Mouse (Mus musculus): ENCODE data around the gene Zfp57. TPM values are rescaled to one million over a fixed set of nuclear protein-coding genes. Genes with fewer than 3 reads are reported as not detected.

Gene Zfp57
- polyA plus RNA-seq (2012), result not detected in 2 replicates

- H3K4me1 ChIP-seq (ENCODE audit: control insufficient read depth), result no peaks in the 10 kb centered on the region
- H3K36me3 ChIP-seq (ENCODE audit: control insufficient read depth), result no peaks in the 10 kb centered on the region
- no peak within 1 kb of the TSS for H3K4me3 ChIP-seq (replicated peaks)
- no peaks in the 10 kb centered on the region for H3K9me3 ChIP-seq (ENCODE audit: control insufficient read depth, low read length)
- no peak for TF ChIP-seq TAL1 (IDR thresholded peaks at IDR 0.05; ENCODE audit: low read length)
- no peak for TF ChIP-seq GATA1 (IDR thresholded peaks at IDR 0.05; ENCODE audit: low read length)
- peaks cover 28% of the 10 kb centered on the region for H3K27me3 ChIP-seq (ENCODE audit: control insufficient read depth)
These were observed at the start of gene Zfp57 for GRCm38 (mm10) chr17:37000863-37001262. Gene Zfp57 (plus strand): TSS chr17:37001163.

GRCm38 (mm10) chr17:36952631-36953030, 48.3 kb upstream of the Zfp57 start:
- no peak overlapping the region for H3K4me3 ChIP-seq (replicated peaks)
- peaks cover 8% of the 10 kb centered on the region for H3K27me3 ChIP-seq (ENCODE audit: control insufficient read depth)
- TF ChIP-seq TAL1 (IDR thresholded peaks at IDR 0.05; ENCODE audit: low read length), result no peak
- TF ChIP-seq GATA1 (IDR thresholded peaks at IDR 0.05; ENCODE audit: low read length), result no peak
- peaks cover 26% of the 10 kb centered on the region for H3K4me1 ChIP-seq (ENCODE audit: control insufficient read depth)
- H3K9me3 ChIP-seq (ENCODE audit: control insufficient read depth, low read length), result no peaks in the 10 kb centered on the region
- peaks cover 31% of the 10 kb centered on the region for H3K36me3 ChIP-seq (ENCODE audit: control insufficient read depth)

- TF ChIP-seq TAL1 (IDR thresholded peaks at IDR 0.05; ENCODE audit: low read length) (no peak), GATA1 (IDR thresholded peaks at IDR 0.05; ENCODE audit: low read length) (no peak)
- Histone ChIP-seq H3K4me3 (replicated peaks) (no peak overlapping the region), H3K4me1 (ENCODE audit: control insufficient read depth) (peaks cover 31% of the 10 kb centered on the region), H3K27me3 (ENCODE audit: control insufficient read depth) (peaks cover 4% of the 10 kb centered on the region), H3K9me3 (ENCODE audit: control insufficient read depth, low read length) (no peaks in the 10 kb centered on the region), H3K36me3 (ENCODE audit: control insufficient read depth) (peaks cover 31% of the 10 kb centered on the region)
These were observed 47.9 kb upstream of the Zfp57 start for GRCm38 (mm10) chr17:36953062-36953461.

- peak within 1 kb of the TSS; percentile 76 for H3K4me3 ChIP-seq (replicated peaks)
- no peak for TF ChIP-seq TAL1 (IDR thresholded peaks at IDR 0.05; ENCODE audit: low read length)
- no peak for TF ChIP-seq GATA1 (IDR thresholded peaks at IDR 0.05; ENCODE audit: low read length)
- H3K36me3 ChIP-seq (ENCODE audit: control insufficient read depth), result peaks cover 14% of the 10 kb centered on the region
- peaks cover 24% of the 10 kb centered on the region for H3K4me1 ChIP-seq (ENCODE audit: control insufficient read depth)
- H3K9me3 ChIP-seq (ENCODE audit: control insufficient read depth, low read length), result no peaks in the 10 kb centered on the region
- H3K27me3 ChIP-seq (ENCODE audit: control insufficient read depth), result no peaks in the 10 kb centered on the region
These were observed 42.8 kb upstream of the Zfp57 start, which contains the start of the genes Znrd1 and Znrd1as for GRCm38 (mm10) chr17:36957999-36958743. Gene Znrd1 (minus strand): TSS chr17:36958559. Gene Znrd1as (plus strand): TSS chr17:36958592.

GRCm38 (mm10) chr17:36958884-36959283, 42.1 kb upstream of the Zfp57 start:
- peaks cover 24% of the 10 kb centered on the region for H3K4me1 ChIP-seq (ENCODE audit: control insufficient read depth)
- H3K27me3 ChIP-seq (ENCODE audit: control insufficient read depth), result no peaks in the 10 kb centered on the region
- peaks cover 11% of the 10 kb centered on the region for H3K36me3 ChIP-seq (ENCODE audit: control insufficient read depth)
- TF ChIP-seq TAL1 (IDR thresholded peaks at IDR 0.05; ENCODE audit: low read length), result no peak
- no peak for TF ChIP-seq GATA1 (IDR thresholded peaks at IDR 0.05; ENCODE audit: low read length)
- H3K4me3 ChIP-seq (replicated peaks), result peak overlapping the region; percentile 76
- H3K9me3 ChIP-seq (ENCODE audit: control insufficient read depth, low read length), result no peaks in the 10 kb centered on the region

GRCm38 (mm10) chr17:36961125-36961524, 39.8 kb upstream of the Zfp57 start:
- TF ChIP-seq TAL1 (IDR thresholded peaks at IDR 0.05; ENCODE audit: low read length) (no peak), GATA1 (IDR thresholded peaks at IDR 0.05; ENCODE audit: low read length) (no peak)
- H3K4me1 ChIP-seq (ENCODE audit: control insufficient read depth), result peaks cover 24% of the 10 kb centered on the region
- H3K4me3 ChIP-seq (replicated peaks), result no peak overlapping the region
- H3K27me3 ChIP-seq (ENCODE audit: control insufficient read depth), result no peaks in the 10 kb centered on the region
- H3K9me3 ChIP-seq (ENCODE audit: control insufficient read depth, low read length), result no peaks in the 10 kb centered on the region
- peaks cover 5% of the 10 kb centered on the region for H3K36me3 ChIP-seq (ENCODE audit: control insufficient read depth)

GRCm38 (mm10) chr17:36966875-36967274, 34.1 kb upstream of the Zfp57 start:
- Histone ChIP-seq H3K9me3 (ENCODE audit: control insufficient read depth, low read length) (no peaks in the 10 kb centered on the region), H3K36me3 (ENCODE audit: control insufficient read depth) (no peaks in the 10 kb centered on the region), H3K4me3 (replicated peaks) (no peak overlapping the region), H3K4me1 (ENCODE audit: control insufficient read depth) (no peaks in the 10 kb centered on the region), H3K27me3 (ENCODE audit: control insufficient read depth) (no peaks in the 10 kb centered on the region)
- TF ChIP-seq TAL1 (IDR thresholded peaks at IDR 0.05; ENCODE audit: low read length), result no peak
- no peak for TF ChIP-seq GATA1 (IDR thresholded peaks at IDR 0.05; ENCODE audit: low read length)

GRCm38 (mm10) chr17:36970316-36970890, 30.6 kb upstream of the Zfp57 start:
- no peaks in the 10 kb centered on the region for H3K36me3 ChIP-seq (ENCODE audit: control insufficient read depth)
- no peak for TF ChIP-seq GATA1 (IDR thresholded peaks at IDR 0.05; ENCODE audit: low read length)
- TF ChIP-seq TAL1 (IDR thresholded peaks at IDR 0.05; ENCODE audit: low read length), result no peak
- no peaks in the 10 kb centered on the region for H3K9me3 ChIP-seq (ENCODE audit: control insufficient read depth, low read length)
- H3K4me3 ChIP-seq (replicated peaks), result no peak overlapping the region
- no peaks in the 10 kb centered on the region for H3K4me1 ChIP-seq (ENCODE audit: control insufficient read depth)
- no peaks in the 10 kb centered on the region for H3K27me3 ChIP-seq (ENCODE audit: control insufficient read depth)

GRCm38 (mm10) chr17:36971172-36971850, 29.7 kb upstream of the Zfp57 start:
- Histone ChIP-seq H3K27me3 (ENCODE audit: control insufficient read depth) (no peaks in the 10 kb centered on the region), H3K4me1 (ENCODE audit: control insufficient read depth) (no peaks in the 10 kb centered on the region), H3K36me3 (ENCODE audit: control insufficient read depth) (no peaks in the 10 kb centered on the region), H3K9me3 (ENCODE audit: control insufficient read depth, low read length) (no peaks in the 10 kb centered on the region), H3K4me3 (replicated peaks) (no peak overlapping the region)
- no peak for TF ChIP-seq TAL1 (IDR thresholded peaks at IDR 0.05; ENCODE audit: low read length)
- TF ChIP-seq GATA1 (IDR thresholded peaks at IDR 0.05; ENCODE audit: low read length), result no peak

All from erythroblast, embryonic 14.5 days (primary cell).